Mouse (Mus musculus) G1E (cell line): Measurements from ENCODE around the gene Rad51ap2. TPM values are rescaled to one million over a fixed set of nuclear protein-coding genes. Genes with fewer than 3 reads are reported as not detected.

Experiments
- ATAC-seq: 2 replicates; pipeline ENCODE4 v1.8.0; 2016; ENCODE audit warnings: mild to moderate bottlenecking; ENCODE audit not compliant: insufficient number of reproducible peaks, poor library complexity, low FRiP score, severe bottlenecking; ENCODE audit errors: extremely low read depth
- DNase-seq: peaks from one replicate; pipeline ENCODE4 v3.0.0; 2012; ENCODE audit warnings: low spot score
- H3K27me3 ChIP-seq: 2 replicates; pipeline ENCODE4 v1.6.1; 2012; ENCODE audit warnings: mild to moderate bottlenecking, low read length, inconsistent platforms; ENCODE audit not compliant: insufficient read depth
- H3K36me3 ChIP-seq: replicated peaks from 2 replicates; pipeline ENCODE3; 2012; ENCODE audit warnings: mild to moderate bottlenecking, inconsistent platforms
- H3K4me1 ChIP-seq: 2 replicates; pipeline ENCODE4 v1.6.1; 2012; ENCODE audit warnings: low read depth, low read length, inconsistent platforms, mixed read lengths; ENCODE audit not compliant: insufficient read depth
- H3K4me3 ChIP-seq: 2 replicates; pipeline ENCODE4 v1.5.1; 2012; ENCODE audit warnings: low read depth, mild to moderate bottlenecking, inconsistent platforms, low read length, moderate library complexity, mixed read lengths
- H3K9me3 ChIP-seq: replicated peaks from 2 replicates; pipeline ENCODE4 v1.6.1; 2012; ENCODE audit warnings: inconsistent platforms
- CTCF ChIP-seq: IDR thresholded peaks from 2 replicates; pipeline ENCODE4 v1.5.1; 2012; ENCODE audit warnings: low read depth, low read length, inconsistent platforms, mixed read lengths
- GATA1 ChIP-seq: IDR thresholded peaks from 2 replicates; pipeline ENCODE4 v1.6.1; 2012; ENCODE audit warnings: borderline replicate concordance, low read length, inconsistent platforms, mixed read lengths
- GATA2 ChIP-seq: IDR thresholded peaks from 2 replicates; pipeline ENCODE4 v1.6.1; 2012; ENCODE audit warnings: low read depth, low read length, inconsistent platforms, borderline replicate concordance
- POLR2AphosphoS5 ChIP-seq: IDR thresholded peaks from 2 replicates; pipeline ENCODE4 v1.6.1; 2012; ENCODE audit warnings: low read depth, low read length, inconsistent platforms; ENCODE audit not compliant: insufficient replicate concordance
- TAL1 ChIP-seq: conservative IDR thresholded peaks from 2 replicates; pipeline ENCODE4 v1.6.1; 2012; ENCODE audit warnings: low read depth, low read length, inconsistent platforms, mixed read lengths
- polyA plus RNA-seq: library from polyadenylated mRNA; stranded (reverse); fragments of >175 nt; gene quantifications from 2 replicates; pipeline ENCODE4 v1.2.3, GENCODE M21; 2012
- total RNA-seq, 2 experiments: library from RNA; stranded (forward) in 1 of 2; stranded (reverse) in 1 of 2; fragments of 200-1000 nt in 1 of 2; fragments of >200 nt in 1 of 2; fragmentation: Nextera tagmentation in 1 of 2; gene quantifications; 2 replicates each; pipeline ENCODE4 v1.2.3; 2014 to 2017

Gene Rad51ap2
- total and polyA plus RNA-seq, 3 experiments, result 0.11 TPM; not detected in 2

DNA sequence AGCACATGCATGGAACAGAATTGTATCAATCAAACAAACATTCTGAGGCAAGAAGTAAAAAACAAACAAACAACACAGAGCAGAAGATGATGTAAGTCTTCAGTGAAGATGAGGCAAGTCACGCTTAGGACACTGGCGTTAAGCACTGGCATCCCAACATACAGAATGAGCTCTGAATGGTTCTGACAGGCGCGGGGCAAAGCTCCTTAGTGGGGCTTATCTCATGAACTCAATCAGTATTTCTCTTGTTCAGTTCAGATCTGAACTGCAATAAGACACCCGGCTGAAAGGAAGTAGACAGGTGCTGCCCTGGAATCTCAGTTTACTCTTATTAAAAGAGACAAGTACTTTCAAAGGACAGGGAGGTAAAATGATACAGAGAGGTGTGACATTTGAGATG is 1.7 kb upstream of the Rad51ap2 start:
- no peaks in the 10 kb centered on the region for H3K4me1 ChIP-seq
- TF ChIP-seq POLR2AphosphoS5, result no peak
- TF ChIP-seq GATA1, result no peak
- no peak for TF ChIP-seq CTCF
- no peak for TF ChIP-seq TAL1
- no peak for TF ChIP-seq GATA2
- ATAC-seq (no peak), DNase-seq (no peak)
- no peaks in the 10 kb centered on the region for H3K36me3 ChIP-seq
- H3K4me3 ChIP-seq, result no peak overlapping the region
- peaks cover 5% of the 10 kb centered on the region for H3K9me3 ChIP-seq
- H3K27me3 ChIP-seq, result no peaks in the 10 kb centered on the region

DNA sequence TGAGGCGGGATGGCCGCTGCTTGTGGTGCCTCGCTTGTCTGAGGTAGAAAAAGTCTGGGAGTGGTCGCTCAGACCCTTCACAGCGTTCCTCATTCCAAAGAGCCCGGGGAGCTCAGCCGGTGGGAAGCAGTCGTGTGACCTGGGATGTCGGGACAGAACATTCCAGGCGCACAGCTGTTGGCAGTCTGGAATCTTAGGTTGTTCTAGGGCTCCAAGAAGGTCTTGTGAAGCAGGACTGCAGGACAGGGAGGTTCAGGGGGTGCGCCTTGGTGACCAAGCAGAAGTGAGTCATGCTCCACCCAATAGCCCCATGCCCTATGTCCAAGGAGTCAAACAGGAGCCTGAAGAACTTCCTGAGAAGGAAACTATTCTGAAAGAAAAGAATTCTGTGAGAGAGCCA is 334 bp downstream of the Rad51ap2 start:
- no peaks in the 10 kb centered on the region for H3K36me3 ChIP-seq
- no peaks in the 10 kb centered on the region for H3K4me1 ChIP-seq
- TF ChIP-seq GATA2 (no peak), TAL1 (no peak), GATA1 (no peak), POLR2AphosphoS5 (no peak), CTCF (no peak)
- H3K9me3 ChIP-seq, result peaks cover 5% of the 10 kb centered on the region
- no peaks in the 10 kb centered on the region for H3K27me3 ChIP-seq
- no peak for DNase-seq
- H3K4me3 ChIP-seq, result no peak overlapping the region
- no peak for ATAC-seq

DNA sequence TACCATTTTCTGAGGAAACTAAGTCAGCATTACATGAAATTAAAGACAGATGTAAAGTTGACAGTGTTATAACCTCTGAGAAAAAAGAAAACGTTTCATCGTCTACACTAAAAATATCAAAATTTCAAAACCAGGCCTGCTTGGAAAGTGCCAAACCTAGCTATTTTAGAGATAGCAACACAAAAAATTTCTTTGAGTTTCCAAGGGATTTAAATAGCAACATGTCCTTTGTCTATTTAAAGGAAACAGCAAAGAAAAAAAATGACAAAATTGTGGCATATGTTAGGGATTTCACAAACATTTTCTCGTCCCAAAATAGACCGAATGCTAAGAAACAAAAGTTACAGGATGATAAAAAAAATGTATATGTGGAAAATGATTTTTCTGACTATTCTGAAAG is 753 bp downstream of the Rad51ap2 start:
- ATAC-seq (no peak), DNase-seq (no peak)
- TF ChIP-seq POLR2AphosphoS5, result no peak
- TF ChIP-seq TAL1, result no peak
- no peak for TF ChIP-seq GATA2
- no peak for TF ChIP-seq GATA1
- no peak for TF ChIP-seq CTCF
- no peaks in the 10 kb centered on the region for H3K4me1 ChIP-seq
- H3K4me3 ChIP-seq, result no peak overlapping the region
- H3K27me3 ChIP-seq, result no peaks in the 10 kb centered on the region
- no peaks in the 10 kb centered on the region for H3K36me3 ChIP-seq
- peaks cover 5% of the 10 kb centered on the region for H3K9me3 ChIP-seq

Other genes starting within 250 kb of the Rad51ap2 start
- not detected in 2 replicates for gene Msgn1, start 247.1 kb upstream of the Rad51ap2 start, total RNA-seq (2014; fragmentation: Nextera tagmentation)
- not detected in 2 replicates for gene Msgn1, start 247.1 kb upstream of the Rad51ap2 start, total RNA-seq (2017)
- not detected in 2 replicates for gene Msgn1, start 247.1 kb upstream of the Rad51ap2 start, polyA plus RNA-seq
- gene Gen1, start 190.3 kb upstream of the Rad51ap2 start, total RNA-seq (2014; fragmentation: Nextera tagmentation), result 70.2 and 78.1 TPM in 2 replicates
- gene Gen1, start 190.3 kb upstream of the Rad51ap2 start, total RNA-seq (2017), result 31.6 and 36.2 TPM in 2 replicates
- gene Gen1, start 190.3 kb upstream of the Rad51ap2 start, polyA plus RNA-seq, result 5.4 and 13.3 TPM in 2 replicates
- gene Smc6, start 190.2 kb upstream of the Rad51ap2 start, total RNA-seq (2014; fragmentation: Nextera tagmentation), result 108 and 115 TPM in 2 replicates
- 75.9 and 97.5 TPM in 2 replicates for gene Smc6, start 190.2 kb upstream of the Rad51ap2 start, total RNA-seq (2017)
- gene Smc6, start 190.2 kb upstream of the Rad51ap2 start, polyA plus RNA-seq, result 130 and 132 TPM in 2 replicates
- gene Vsnl1, start 19.5 kb upstream of the Rad51ap2 start, total RNA-seq (2014; fragmentation: Nextera tagmentation), result not detected in 2 replicates
- 0.16 TPM in 1 of 2 replicates, not detected in the other for gene Vsnl1, start 19.5 kb upstream of the Rad51ap2 start, total RNA-seq (2017)
- not detected in 2 replicates for gene Vsnl1, start 19.5 kb upstream of the Rad51ap2 start, polyA plus RNA-seq